Mouse (Mus musculus) liver, postnatal 0 days (tissue): ENCODE measurements at regions not wholly inside any gene's neighbourhood (a gene's known extent, or its start where the extent isn't known, plus 50 kb on each side); places are given as distances from the start of the nearest gene placed in this dataset.

ENCODE experiments used
- CTCF ChIP-seq: sonication (generic); IDR thresholded peaks from 2 replicates; pipeline ENCODE4 v1.5.1; 2016; ENCODE audit warnings: antibody characterized with exemption, low read depth
- EP300 ChIP-seq: IDR thresholded peaks from 2 replicates; pipeline ENCODE4 v1.6.1; 2016; ENCODE audit warnings: antibody characterized with exemption, low read depth, mild to moderate bottlenecking

DNA sequence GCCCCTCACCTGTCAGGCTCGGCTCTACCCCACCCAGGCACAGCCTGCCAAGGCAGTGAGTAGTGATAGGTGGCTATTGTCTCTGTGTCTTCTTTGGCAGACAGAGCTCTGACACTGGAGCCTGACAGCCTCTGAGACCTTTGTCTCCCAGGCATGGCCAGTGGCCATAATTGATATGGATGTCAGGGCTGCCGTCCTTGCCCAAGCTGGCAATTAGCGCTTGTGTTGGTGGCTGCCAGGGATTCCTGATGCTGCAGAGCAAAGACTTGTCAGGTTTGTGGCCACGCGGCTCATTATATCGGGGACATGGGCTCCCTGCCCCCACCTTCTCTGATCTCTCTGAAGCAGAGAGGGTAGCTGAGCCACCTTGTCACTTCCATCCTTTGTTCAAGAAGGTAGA, 64.1 kb upstream of the Zmiz1 start:
- TF ChIP-seq CTCF: no peak
- TF ChIP-seq EP300: no peak
